Mouse (Mus musculus) neutrophil, adult 83 days (primary cell): Measurements from ENCODE around the gene Myod1. TPM values are rescaled to one million over a fixed set of nuclear protein-coding genes. Genes with fewer than 3 reads are reported as not detected.

Experiments
- total RNA-seq, 2 experiments: library from RNA; stranded (reverse); gene quantifications; one replicate each; pipeline ENCODE4 v1.2.4; 2023

Myod1 gene
- total RNA-seq: not detected

DNA sequence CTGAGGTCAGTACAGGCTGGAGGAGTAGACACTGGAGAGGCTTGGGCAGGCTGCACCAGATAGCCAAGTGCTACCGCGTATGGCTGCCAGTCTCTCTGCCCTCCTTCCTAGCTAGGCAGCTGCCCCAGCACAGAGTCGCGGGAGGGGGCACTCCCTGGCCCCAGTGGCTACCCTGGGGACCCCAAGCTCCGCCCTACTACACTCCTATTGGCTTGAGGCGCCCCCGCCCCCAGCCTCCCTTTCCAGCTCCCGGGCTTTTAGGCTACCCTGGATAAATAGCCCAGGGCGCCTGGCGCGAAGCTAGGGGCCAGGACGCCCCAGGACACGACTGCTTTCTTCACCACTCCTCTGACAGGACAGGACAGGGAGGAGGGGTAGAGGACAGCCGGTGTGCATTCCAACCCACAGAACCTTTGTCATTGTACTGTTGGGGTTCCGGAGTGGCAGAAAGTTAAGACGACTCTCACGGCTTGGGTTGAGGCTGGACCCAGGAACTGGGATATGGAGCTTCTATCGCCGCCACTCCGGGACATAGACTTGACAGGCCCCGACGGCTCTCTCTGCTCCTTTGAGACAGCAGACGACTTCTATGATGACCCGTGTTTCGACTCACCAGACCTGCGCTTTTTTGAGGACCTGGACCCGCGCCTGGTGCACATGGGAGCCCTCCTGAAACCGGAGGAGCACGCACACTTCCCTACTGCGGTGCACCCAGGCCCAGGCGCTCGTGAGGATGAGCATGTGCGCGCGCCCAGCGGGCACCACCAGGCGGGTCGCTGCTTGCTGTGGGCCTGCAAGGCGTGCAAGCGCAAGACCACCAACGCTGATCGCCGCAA is at the start of gene Myod1:
Gene Myod1, plus strand, starts transcription at position 303 of the 836 bp plus-strand sequence.

DNA sequence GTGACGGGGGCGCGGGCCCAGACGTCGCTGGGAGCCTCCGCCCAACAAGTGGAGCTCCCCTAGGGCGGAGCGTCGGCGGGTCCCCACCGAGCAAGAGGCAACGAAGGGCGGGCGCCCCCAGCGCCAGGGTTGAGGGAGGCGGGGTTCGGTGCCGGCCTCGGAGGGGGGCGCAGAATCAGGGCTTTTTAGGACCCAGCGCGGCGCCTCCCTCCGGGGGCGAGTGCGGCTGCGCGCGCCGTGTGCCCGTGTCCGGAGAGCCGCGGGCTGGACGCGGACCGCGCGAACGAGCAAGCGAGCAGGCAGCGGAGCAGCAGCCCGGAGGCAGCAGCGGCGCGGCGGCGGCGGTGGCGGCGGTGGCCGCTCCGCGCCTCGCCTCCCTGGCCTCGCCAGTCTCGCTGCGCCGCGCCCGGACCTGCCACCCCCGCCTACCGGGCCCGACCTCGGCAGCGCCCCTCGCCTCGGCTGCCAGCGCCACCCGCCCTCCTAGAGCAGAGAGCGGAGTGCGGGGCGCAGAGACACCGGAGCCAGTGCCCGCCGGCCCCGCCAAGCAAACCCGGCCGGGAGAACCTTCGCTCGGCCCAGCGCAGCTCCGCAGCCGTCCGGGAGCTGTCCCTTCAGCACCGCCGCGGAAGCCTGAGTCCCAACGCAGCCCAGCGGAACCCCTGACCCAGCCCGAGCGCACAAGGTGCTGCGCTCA is 20.1 kb downstream of the Myod1 start, which contains the start of gene Kcnc1:
Gene Kcnc1, plus strand, starts transcription at position 267 of the 697 bp plus-strand sequence.

Other genes starting within 250 kb of the Myod1 start
- gene Abcc8, start 196.4 kb upstream of the Myod1 start, total RNA-seq: under 1 TPM; 0.11 to 0.73 TPM
- gene Ush1c, start 138.0 kb upstream of the Myod1 start, total RNA-seq: under 1 TPM in 1 of 2 experiments, not detected in 1; 0.33 TPM
- under 1 TPM; 0.42 to 0.79 TPM for gene Otog, start 135.5 kb upstream of the Myod1 start, total RNA-seq
- gene Kcnc1, start 20.0 kb downstream of the Myod1 start, total RNA-seq: under 1 TPM in 1 of 2 experiments, not detected in 1; 0.09 TPM